Mouse (Mus musculus) limb, embryonic 11.5 days (tissue): ENCODE measurements around the gene Rbm8a2. TPM values are rescaled to one million over a fixed set of nuclear protein-coding genes. Genes with fewer than 3 reads are reported as not detected.
A peak's percentile ranks its signal among the peaks of the same experiment; 100 is the strongest.
"Not testable (repeated sequence)": the region's sequence is repeated elsewhere in the genome, so short reads cannot be mapped to it uniquely, and the experiment has no call there.

ENCODE experiments used
- ATAC-seq: fragments of 200-750 bp; cut with Nextera tagmentation; 2 replicates; pipeline ENCODE4 v1.8.0; 2017; ENCODE audit warnings: low read depth; ENCODE audit not compliant: insufficient number of reproducible peaks, low FRiP score, low TSS enrichment
- DNase-seq: peaks from one replicate; pipeline ENCODE4 v3.0.0-alpha.2; 2015; ENCODE audit warnings: low spot score
- H3K27ac ChIP-seq: fragments of 300-500 bp; sonication (generic); replicated peaks from 2 replicates; pipeline ENCODE4 v1.5.1; 2014; ENCODE audit warnings: low read depth, mild to moderate bottlenecking, low read length
- H3K27me3 ChIP-seq: fragments of 300-500 bp; sonication (generic); 2 replicates; pipeline ENCODE4 v1.6.1; 2014; ENCODE audit warnings: mild to moderate bottlenecking, low read length, mixed read lengths; ENCODE audit not compliant: control insufficient read depth, insufficient read depth
- H3K36me3 ChIP-seq: fragments of 300-500 bp; sonication (generic); 2 replicates; pipeline ENCODE4 v1.6.1; 2014; ENCODE audit warnings: mild to moderate bottlenecking, low read length, moderate library complexity, mixed read lengths; ENCODE audit not compliant: control insufficient read depth, insufficient read depth
- H3K4me1 ChIP-seq: fragments of 300-500 bp; sonication (generic); 2 replicates; pipeline ENCODE4 v1.6.1; 2014; ENCODE audit warnings: low read length, mixed read lengths; ENCODE audit not compliant: control insufficient read depth, insufficient read depth
- H3K4me2 ChIP-seq: fragments of 300-500 bp; sonication (generic); 2 replicates; pipeline ENCODE4 v1.6.1; 2014; ENCODE audit warnings: low read depth, mild to moderate bottlenecking, moderate library complexity; ENCODE audit not compliant: severe bottlenecking
- H3K4me3 ChIP-seq: fragments of 300-500 bp; sonication (generic); 2 replicates; pipeline ENCODE4 v1.5.1; 2014; ENCODE audit warnings: low read depth, low read length
- H3K9ac ChIP-seq: fragments of 300-500 bp; sonication (generic); 2 replicates; pipeline ENCODE4 v1.6.1; 2014; ENCODE audit warnings: mild to moderate bottlenecking, low read length
- H3K9me3 ChIP-seq: fragments of 300-500 bp; sonication (generic); 2 replicates; pipeline ENCODE4 v1.6.1; 2016; ENCODE audit warnings: low read length; ENCODE audit not compliant: control insufficient read depth
- WGBS: fragments of 180-500 bp; shearing (Covaris S2); extraction: QIAGEN DNeasy Blood & Tissue Kit; methylation state at CpG from one replicate; pipeline ENCODE4 v1.1.7; 2014; 5-methylcytosine and 5-hydroxymethylcytosine counted together
- polyA plus RNA-seq: library from polyadenylated mRNA; unstranded; fragments of >200 nt; fragmentation: Nextera tagmentation; extraction: Ambion mirVana; gene quantifications from 2 replicates; pipeline ENCODE4 v1.2.1, GENCODE M21; 2014

Rbm8a2 gene
- 1.1 and 1.4 TPM in 2 replicates for polyA plus RNA-seq

DNA sequence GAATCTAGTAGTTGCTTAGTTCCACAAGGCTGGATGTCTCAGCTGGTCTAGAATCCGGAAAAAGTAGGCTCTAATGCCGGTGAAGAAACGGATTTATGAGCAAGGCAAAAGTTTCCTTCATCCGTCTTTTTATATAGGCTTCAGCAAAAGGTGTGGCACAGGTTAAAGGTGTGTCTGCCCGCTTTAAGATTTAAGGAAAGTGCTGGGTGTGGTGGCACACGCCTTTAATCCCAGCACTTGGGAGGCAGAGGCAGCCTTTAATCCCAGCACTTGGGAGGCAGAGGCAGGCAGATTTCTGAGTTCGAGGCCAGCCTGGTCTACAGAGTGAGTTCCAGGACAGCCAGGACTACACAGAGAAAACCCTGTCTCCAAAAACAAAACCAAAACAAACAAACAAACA, at the start of gene Rbm8a2:
Gene Rbm8a2, minus strand, starts transcription at position 101 of the 400 bp plus-strand sequence.
- WGBS: 91% methylated on average over 7 of the region's 7 CpGs
- not testable (repeated sequence) for ATAC-seq, H3K4me2 ChIP-seq, H3K27me3 ChIP-seq, H3K4me1 ChIP-seq, H3K9ac ChIP-seq, H3K4me3 ChIP-seq, H3K9me3 ChIP-seq, H3K36me3 ChIP-seq, H3K27ac ChIP-seq, DNase-seq

DNA sequence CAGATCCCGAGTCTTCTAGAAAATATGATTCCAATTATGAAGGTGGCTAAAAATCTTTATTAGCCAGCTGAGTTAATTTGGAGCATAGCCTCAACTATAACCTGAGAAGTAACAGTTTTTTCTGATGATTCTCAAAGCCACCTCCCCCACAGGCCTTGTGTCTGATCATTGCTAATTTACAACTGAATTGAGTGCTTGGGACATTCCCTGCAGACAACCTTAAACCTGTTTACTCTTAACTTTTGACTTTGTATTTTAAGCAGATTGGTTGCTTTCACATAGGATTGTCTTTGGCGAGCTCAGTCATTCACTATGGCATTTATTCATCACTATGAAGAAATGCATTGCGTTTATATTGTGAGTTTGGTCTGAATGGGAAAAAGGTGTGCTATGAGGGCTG, 49.5 kb upstream of the Rbm8a2 start:
- ATAC-seq: no peak
- no peak overlapping the region for H3K27ac ChIP-seq

DNA sequence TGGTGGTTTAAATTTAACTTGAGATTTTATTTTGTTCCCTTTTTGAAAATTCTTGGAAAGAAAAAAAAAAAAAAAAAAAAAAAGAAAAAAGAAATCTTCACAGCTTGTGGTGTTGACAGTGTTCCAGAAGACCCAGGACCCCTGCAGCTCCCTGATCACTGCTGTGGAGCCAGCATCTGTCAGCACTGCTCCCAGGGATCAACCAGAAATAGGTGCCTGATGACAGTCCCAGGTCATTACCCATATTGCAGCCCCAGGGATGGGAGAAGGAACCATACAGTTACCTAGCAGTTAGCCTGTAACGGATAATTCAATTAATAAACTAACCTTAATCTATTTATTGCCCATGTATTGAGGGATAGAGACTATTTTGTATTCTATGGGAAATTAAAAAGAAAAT, 45.6 kb upstream of the Rbm8a2 start:
- Histone ChIP-seq H3K4me2 (no peak overlapping the region), H3K36me3 (no peaks in the 10 kb centered on the region), H3K4me1 (no peaks in the 10 kb centered on the region), H3K4me3 (no peak overlapping the region), H3K9ac (no peak overlapping the region), H3K27ac (no peak overlapping the region), H3K9me3 (no peaks in the 10 kb centered on the region), H3K27me3 (no peaks in the 10 kb centered on the region)
- 45% methylated on average over 1 of the region's 1 CpGs for WGBS
- no peak for DNase-seq
- no peak for ATAC-seq

More for the DNA sequence above, 49.5 kb upstream of the Rbm8a2 start:
- Histone ChIP-seq H3K27me3 (no peaks in the 10 kb centered on the region), H3K4me1 (no peaks in the 10 kb centered on the region), H3K36me3 (no peaks in the 10 kb centered on the region), H3K4me3 (no peak overlapping the region), H3K4me2 (no peak overlapping the region), H3K9me3 (no peaks in the 10 kb centered on the region), H3K9ac (no peak overlapping the region)
- 62% methylated on average over 3 of the region's 3 CpGs for WGBS
- DNase-seq: no peak

DNA sequence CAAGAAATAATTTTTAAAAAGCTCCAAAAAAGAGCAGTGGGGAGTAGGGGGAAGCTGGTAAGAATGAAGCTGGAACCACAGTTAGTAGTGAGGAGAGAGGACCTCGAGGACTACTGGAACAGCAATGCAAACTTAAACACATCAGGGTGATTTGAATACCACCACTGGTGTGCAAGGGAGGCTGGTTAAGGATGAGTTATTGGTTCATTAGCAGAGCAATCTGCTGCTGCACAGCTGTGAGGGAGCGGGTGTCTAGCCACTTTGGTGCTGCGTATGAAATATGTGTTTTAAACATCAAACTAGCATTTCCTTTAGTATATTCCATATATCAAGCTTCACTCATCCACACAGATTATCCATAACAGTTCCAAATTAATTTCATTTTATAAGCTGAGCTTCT, 39.6 kb upstream of the Rbm8a2 start:
- WGBS: 91% methylated on average over 3 of the region's 3 CpGs
- H3K9me3 ChIP-seq: no peaks in the 10 kb centered on the region

DNA sequence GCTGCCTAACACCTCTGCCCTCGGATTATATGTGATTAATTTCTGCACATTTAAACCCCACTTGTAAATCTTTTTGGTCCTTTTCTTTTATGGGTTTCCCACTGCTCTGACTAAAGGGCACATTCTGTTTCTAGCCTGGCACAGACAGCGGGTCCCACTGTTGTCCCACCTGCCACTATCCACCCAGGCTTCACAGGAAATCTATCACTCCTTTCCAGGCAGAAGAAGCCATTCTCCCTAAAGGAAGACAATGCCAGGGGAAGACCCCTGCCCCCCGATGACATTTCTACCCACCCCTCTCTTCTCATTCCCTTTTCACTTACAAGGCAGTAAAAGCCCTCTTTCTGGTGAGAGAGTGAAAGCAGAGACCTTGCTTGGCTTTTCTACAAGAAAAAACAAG, 37.2 kb upstream of the Rbm8a2 start:
- Histone ChIP-seq H3K9me3 (no peaks in the 10 kb centered on the region), H3K9ac (no peak overlapping the region), H3K36me3 (no peaks in the 10 kb centered on the region), H3K4me3 (no peak overlapping the region), H3K4me2 (no peak overlapping the region), H3K4me1 (no peaks in the 10 kb centered on the region), H3K27ac (no peak overlapping the region), H3K27me3 (no peaks in the 10 kb centered on the region)
- DNase-seq (no peak), ATAC-seq (0 out of 2 replicates have a peak, but pooled peaks have one; percentile 24)
- WGBS: 58% methylated on average over 3 of the region's 3 CpGs

More for the DNA sequence above, 39.6 kb upstream of the Rbm8a2 start:
- H3K4me3 ChIP-seq: no peak overlapping the region
- H3K27ac ChIP-seq: no peak overlapping the region
- no peak overlapping the region for H3K4me2 ChIP-seq
- no peaks in the 10 kb centered on the region for H3K36me3 ChIP-seq
- H3K4me1 ChIP-seq: no peaks in the 10 kb centered on the region
- no peaks in the 10 kb centered on the region for H3K27me3 ChIP-seq
- ATAC-seq (no peak), DNase-seq (no peak)
- no peak overlapping the region for H3K9ac ChIP-seq

DNA sequence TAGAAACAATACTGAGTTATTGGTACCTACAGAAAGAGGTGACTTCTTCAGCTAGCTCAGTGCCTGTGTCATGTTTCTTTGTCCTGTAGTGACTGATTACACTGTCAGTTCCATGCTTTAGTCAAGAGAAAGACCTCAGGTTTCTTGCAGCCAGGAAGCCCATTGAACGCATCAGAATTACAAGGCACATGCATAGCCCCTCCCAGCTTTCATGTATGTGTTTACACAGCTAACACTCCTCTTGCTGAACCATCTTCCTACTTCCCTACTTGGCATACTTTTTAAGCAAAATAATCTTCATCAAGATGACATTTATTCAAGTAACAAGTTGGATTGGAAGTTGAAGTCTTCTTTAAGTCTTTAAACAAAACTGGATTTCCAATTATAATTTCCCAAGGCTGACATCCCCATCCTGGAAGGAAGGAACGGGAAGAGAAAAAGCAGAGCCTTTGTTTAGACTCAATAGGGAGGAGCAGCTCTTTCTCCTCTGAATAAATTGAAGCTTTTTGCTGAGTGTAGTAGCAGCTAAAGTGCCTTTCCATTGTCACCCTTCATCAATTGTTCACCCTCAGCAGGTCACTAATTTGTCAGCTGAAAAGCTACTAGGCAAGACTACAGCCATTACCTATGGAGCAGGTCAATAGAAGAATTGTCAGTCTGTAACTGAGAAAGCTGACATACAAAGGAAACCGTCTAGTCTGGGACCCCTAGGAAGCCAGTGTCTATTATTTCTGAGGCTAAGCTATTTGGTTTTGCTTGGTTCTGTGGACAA, 34.8 kb upstream of the Rbm8a2 start:
- DNase-seq: no peak

DNA sequence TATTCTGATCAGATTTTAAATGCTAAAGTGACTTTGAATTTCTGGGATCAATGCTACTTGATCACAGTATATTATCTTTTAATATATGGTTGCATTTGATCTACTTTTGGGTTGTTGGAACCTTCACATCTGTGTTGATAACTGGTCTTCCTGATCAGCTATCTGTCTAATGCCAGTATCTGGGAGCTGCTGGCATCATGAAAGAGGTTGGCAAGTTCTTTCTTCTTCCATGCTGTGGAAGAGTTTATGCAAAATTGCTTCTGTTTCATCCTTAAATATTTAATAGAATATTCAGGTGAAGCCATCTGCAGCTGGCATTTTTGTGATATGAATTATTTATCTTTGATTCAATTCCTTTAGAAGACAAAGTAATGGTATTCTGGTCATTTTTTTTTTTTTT, 32.6 kb upstream of the Rbm8a2 start:
- DNase-seq (no peak), ATAC-seq (no peak)
- H3K36me3 ChIP-seq: no peaks in the 10 kb centered on the region
- no peak overlapping the region for H3K4me2 ChIP-seq
- no peaks in the 10 kb centered on the region for H3K27me3 ChIP-seq
- H3K27ac ChIP-seq: no peak overlapping the region
- no peak overlapping the region for H3K9ac ChIP-seq
- no peak overlapping the region for H3K4me3 ChIP-seq
- no peaks in the 10 kb centered on the region for H3K9me3 ChIP-seq
- H3K4me1 ChIP-seq: no peaks in the 10 kb centered on the region

More for the DNA sequence above, 34.8 kb upstream of the Rbm8a2 start:
- Histone ChIP-seq H3K4me2 (no peak overlapping the region), H3K9ac (no peak overlapping the region), H3K4me1 (no peaks in the 10 kb centered on the region), H3K4me3 (no peak overlapping the region), H3K36me3 (no peaks in the 10 kb centered on the region), H3K27ac (no peak overlapping the region), H3K27me3 (no peaks in the 10 kb centered on the region), H3K9me3 (no peaks in the 10 kb centered on the region)
- no peak for ATAC-seq
- WGBS: 81% methylated on average over 3 of the region's 3 CpGs

DNA sequence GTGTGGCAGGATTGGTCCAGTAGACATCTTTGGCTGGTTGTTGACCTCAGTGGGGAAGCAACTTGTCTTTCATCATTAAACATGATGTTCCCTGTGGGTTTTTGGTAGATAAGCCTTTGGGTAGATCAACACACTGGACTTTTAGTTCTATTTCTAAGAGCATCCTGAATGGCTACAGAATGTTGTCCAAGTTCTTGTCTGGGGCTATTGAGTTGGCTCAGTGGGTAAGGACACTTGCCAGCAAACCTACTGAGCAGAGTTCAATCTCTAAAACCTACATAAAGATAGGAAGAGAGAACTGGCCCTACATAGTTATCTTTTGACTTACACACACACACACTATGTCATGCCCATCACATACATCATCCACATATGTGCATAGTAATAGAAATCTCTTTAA, 32.2 kb upstream of the Rbm8a2 start:
- Histone ChIP-seq H3K4me2 (no peak overlapping the region), H3K27me3 (no peaks in the 10 kb centered on the region), H3K9me3 (no peaks in the 10 kb centered on the region), H3K36me3 (no peaks in the 10 kb centered on the region), H3K27ac (no peak overlapping the region), H3K4me3 (no peak overlapping the region), H3K9ac (no peak overlapping the region), H3K4me1 (no peaks in the 10 kb centered on the region)
- DNase-seq (no peak), ATAC-seq (no peak)

DNA sequence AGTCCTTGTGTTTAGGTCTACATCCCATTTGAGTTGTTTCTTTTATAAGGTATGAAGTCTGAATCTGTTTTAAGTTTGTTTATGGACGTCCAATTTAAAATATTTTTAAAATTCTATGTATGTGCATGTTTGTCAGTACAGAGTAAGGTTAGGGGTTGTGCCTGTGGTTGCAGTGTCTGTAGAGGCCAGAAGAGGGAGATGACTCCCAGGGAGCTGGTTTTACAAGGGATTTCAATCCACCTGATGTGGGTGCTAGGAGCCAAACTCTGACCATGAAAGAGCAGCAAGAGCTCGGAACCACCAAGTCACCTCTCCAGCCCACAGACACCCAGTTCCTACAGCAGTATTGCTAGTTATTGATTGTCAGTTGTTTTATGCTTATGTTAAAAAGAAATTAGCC, 29.5 kb upstream of the Rbm8a2 start:
- no peaks in the 10 kb centered on the region for H3K9me3 ChIP-seq
- H3K4me1 ChIP-seq: no peaks in the 10 kb centered on the region
- WGBS: 86% methylated on average over 2 of the region's 2 CpGs
- DNase-seq: no peak
- ATAC-seq: no peak
- no peaks in the 10 kb centered on the region for H3K36me3 ChIP-seq
- no peak overlapping the region for H3K9ac ChIP-seq
- no peak overlapping the region for H3K27ac ChIP-seq
- no peaks in the 10 kb centered on the region for H3K27me3 ChIP-seq
- H3K4me3 ChIP-seq: no peak overlapping the region
- H3K4me2 ChIP-seq: no peak overlapping the region
